Mouse (Mus musculus) stomach, embryonic 14.5 days (tissue): ENCODE data around the gene Cnst. TPM values are rescaled to one million over a fixed set of nuclear protein-coding genes. Genes with fewer than 3 reads are reported as not detected.

Experiments used
- ATAC-seq: fragments of 200-750 bp; cut with Nextera tagmentation; 2 replicates; pipeline ENCODE4 v1.8.0; 2017; ENCODE audit warnings: low read depth, moderate TSS enrichment; ENCODE audit not compliant: insufficient number of reproducible peaks, insufficient read depth, low FRiP score
- H3K27ac ChIP-seq: fragments of 300-500 bp; sonication (generic); 2 replicates; pipeline ENCODE4 v1.5.1; 2014; ENCODE audit warnings: mild to moderate bottlenecking, low read length, moderate library complexity, mixed read lengths
- H3K27me3 ChIP-seq: fragments of 300-500 bp; sonication (generic); 2 replicates; pipeline ENCODE4 v1.6.1; 2014; ENCODE audit warnings: low read length, control low read depth, mixed read lengths; ENCODE audit not compliant: control insufficient read depth, insufficient read depth
- H3K36me3 ChIP-seq: fragments of 300-500 bp; sonication (generic); 2 replicates; pipeline ENCODE4 v1.6.1; 2014; ENCODE audit warnings: mild to moderate bottlenecking, control low read depth, low read length, moderate library complexity, mixed read lengths; ENCODE audit not compliant: control insufficient read depth, insufficient read depth
- H3K4me1 ChIP-seq: fragments of 300-500 bp; sonication (generic); 2 replicates; pipeline ENCODE4 v1.6.1; 2014; ENCODE audit warnings: low read length, control low read depth, mixed read lengths; ENCODE audit not compliant: control insufficient read depth, insufficient read depth
- H3K4me2 ChIP-seq: fragments of 300-500 bp; sonication (generic); replicated peaks from 2 replicates; pipeline ENCODE4 v1.6.1; 2014; ENCODE audit warnings: low read depth, low read length, control low read depth
- H3K4me3 ChIP-seq: fragments of 300-500 bp; sonication (generic); 2 replicates; pipeline ENCODE4 v1.5.1; 2014; ENCODE audit warnings: low read depth, low read length, control low read depth
- H3K9ac ChIP-seq: fragments of 300-500 bp; sonication (generic); replicated peaks from 2 replicates; pipeline ENCODE4 v1.6.1; 2014; ENCODE audit warnings: low read depth, mild to moderate bottlenecking, control low read depth, low read length, moderate library complexity, mixed read lengths
- H3K9me3 ChIP-seq: fragments of 300-500 bp; sonication (generic); 2 replicates; pipeline ENCODE4 v1.6.1; 2016; ENCODE audit warnings: low read depth, low read length, control low read depth; ENCODE audit not compliant: control insufficient read depth
- WGBS: fragments of 180-500 bp; shearing (Covaris S2); extraction: QIAGEN DNeasy Blood & Tissue Kit; methylation state at CpG from one replicate; pipeline ENCODE4 v1.1.7; 2014; 5-methylcytosine and 5-hydroxymethylcytosine counted together
- polyA plus RNA-seq: library from polyadenylated mRNA; unstranded; fragments of >200 nt; fragmentation: Nextera tagmentation; extraction: Ambion mirVana; gene quantifications from 2 replicates; pipeline ENCODE4 v1.2.1, GENCODE M21; 2014

Gene Cnst
- polyA plus RNA-seq, 1 experiment from 2014 or later = 15.7 TPM

DNA sequence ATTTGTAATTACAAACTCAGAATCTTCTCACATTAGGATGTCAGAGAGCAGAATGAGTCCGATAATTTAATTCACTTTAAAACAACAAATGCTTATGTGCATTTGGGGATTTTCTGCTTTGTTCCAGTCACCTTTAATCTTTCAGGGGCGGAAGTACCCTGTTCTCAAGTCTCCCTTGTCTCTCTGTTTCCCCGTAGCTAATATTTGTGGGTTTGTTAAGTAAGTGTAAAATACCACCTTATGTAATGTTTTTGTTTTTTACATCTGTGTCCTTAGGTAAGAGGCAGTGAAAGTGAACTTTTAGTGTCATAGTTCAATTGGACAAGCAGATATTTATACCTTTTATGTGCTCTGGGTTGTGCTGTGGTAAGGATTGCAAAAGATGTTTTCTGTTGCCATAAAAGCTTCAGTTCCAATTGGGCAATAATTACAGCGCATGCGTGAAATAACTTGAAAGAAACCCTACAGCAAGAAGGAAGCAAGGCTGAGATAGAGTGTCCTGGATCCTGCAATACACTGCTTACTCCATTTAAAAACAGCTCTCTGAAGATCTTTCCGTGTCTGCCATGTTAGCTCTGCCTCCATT is 14.8 kb downstream of the Cnst start:
- Histone ChIP-seq H3K4me1 (no peaks in the 10 kb centered on the region), H3K9ac (no peak overlapping the region), H3K4me3 (no peak overlapping the region), H3K27me3 (no peaks in the 10 kb centered on the region), H3K36me3 (no peaks in the 10 kb centered on the region), H3K27ac (no peak overlapping the region), H3K4me2 (no peak overlapping the region), H3K9me3 (no peaks in the 10 kb centered on the region)
- ATAC-seq = no peak
- 91% methylated on average over 6 of the region's 6 CpGs for WGBS

DNA sequence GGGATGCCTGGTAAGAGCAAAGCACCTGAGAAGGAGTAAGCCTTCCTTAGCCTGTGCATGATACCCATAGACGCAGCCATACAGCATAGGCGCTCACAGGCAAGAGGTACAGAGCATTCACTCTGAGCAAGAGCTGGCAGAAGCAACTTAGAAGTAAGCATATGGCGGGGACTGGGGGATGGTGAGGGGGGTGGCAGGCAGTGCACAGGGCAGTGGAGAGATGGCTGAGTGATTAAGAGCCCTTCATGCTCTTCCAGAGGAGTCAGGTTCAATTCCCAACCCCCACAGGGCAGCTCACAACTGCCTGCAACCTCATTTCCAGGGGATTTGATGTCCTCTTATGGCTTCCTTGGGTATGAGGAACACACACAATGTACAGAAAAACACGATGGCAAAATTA is 17.0 kb downstream of the Cnst start:
- H3K9ac ChIP-seq = no peak overlapping the region
- no peak overlapping the region for H3K4me3 ChIP-seq
- H3K9me3 ChIP-seq = no peaks in the 10 kb centered on the region
- no peaks in the 10 kb centered on the region for H3K4me1 ChIP-seq
- no peaks in the 10 kb centered on the region for H3K27me3 ChIP-seq
- 78% methylated on average over 4 of the region's 4 CpGs for WGBS
- H3K36me3 ChIP-seq = no peaks in the 10 kb centered on the region
- H3K4me2 ChIP-seq = no peak overlapping the region
- no peak for ATAC-seq
- no peak overlapping the region for H3K27ac ChIP-seq

DNA sequence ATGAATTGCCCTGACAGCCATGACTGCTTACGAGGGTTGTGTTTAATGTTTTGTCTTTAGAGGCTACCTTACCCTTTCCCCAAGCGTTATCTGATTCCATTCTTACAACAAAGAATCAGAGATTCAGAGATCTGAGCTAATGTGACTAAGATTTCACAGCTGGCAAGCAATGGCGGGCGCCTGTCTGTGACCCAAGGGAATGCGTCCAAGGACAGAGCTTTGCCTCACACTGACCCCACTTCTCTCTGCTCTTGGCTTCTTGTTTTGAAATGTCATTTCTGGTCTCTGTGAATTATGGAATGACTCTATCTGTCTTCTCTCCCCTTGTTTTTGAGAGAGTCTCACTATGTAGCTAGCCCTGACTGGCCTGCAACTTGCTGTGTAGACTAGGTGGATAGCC is 17.8 kb downstream of the Cnst start:
- Histone ChIP-seq H3K4me2 (no peak overlapping the region), H3K9ac (no peak overlapping the region), H3K9me3 (no peaks in the 10 kb centered on the region), H3K4me3 (no peak overlapping the region), H3K27ac (no peak overlapping the region), H3K4me1 (no peaks in the 10 kb centered on the region), H3K27me3 (no peaks in the 10 kb centered on the region), H3K36me3 (no peaks in the 10 kb centered on the region)
- 67% methylated on average over 5 of the region's 5 CpGs for WGBS
- no peak for ATAC-seq

DNA sequence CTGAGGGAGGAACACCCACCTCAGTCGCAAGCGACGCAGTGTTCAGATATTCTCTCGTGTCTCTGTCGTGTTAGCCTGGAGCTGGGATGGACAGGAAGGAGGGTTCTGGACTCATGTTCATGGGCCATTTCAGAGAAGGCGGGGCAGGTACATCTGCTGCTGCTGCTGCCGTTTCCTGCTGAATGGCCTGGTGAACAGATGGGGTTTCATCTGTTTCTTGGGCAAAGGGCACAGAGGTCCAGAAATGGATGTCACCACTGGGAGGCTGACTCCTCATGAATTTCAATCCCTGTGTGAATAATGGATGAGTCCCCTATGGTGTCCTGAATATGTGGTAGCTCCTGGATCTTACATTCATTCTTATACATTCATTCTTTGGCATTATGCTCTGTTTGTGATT is 21.4 kb downstream of the Cnst start:
- ATAC-seq = no peak
- no peaks in the 10 kb centered on the region for H3K36me3 ChIP-seq
- H3K9ac ChIP-seq = no peak overlapping the region
- 66% methylated on average over 7 of the region's 7 CpGs for WGBS
- no peak overlapping the region for H3K27ac ChIP-seq
- H3K4me3 ChIP-seq = no peak overlapping the region
- no peak overlapping the region for H3K4me2 ChIP-seq
- H3K9me3 ChIP-seq = no peaks in the 10 kb centered on the region
- H3K4me1 ChIP-seq = 0 out of 2 replicates have a peak, but pooled peaks cover 3% of the 10 kb centered on the region
- no peaks in the 10 kb centered on the region for H3K27me3 ChIP-seq

DNA sequence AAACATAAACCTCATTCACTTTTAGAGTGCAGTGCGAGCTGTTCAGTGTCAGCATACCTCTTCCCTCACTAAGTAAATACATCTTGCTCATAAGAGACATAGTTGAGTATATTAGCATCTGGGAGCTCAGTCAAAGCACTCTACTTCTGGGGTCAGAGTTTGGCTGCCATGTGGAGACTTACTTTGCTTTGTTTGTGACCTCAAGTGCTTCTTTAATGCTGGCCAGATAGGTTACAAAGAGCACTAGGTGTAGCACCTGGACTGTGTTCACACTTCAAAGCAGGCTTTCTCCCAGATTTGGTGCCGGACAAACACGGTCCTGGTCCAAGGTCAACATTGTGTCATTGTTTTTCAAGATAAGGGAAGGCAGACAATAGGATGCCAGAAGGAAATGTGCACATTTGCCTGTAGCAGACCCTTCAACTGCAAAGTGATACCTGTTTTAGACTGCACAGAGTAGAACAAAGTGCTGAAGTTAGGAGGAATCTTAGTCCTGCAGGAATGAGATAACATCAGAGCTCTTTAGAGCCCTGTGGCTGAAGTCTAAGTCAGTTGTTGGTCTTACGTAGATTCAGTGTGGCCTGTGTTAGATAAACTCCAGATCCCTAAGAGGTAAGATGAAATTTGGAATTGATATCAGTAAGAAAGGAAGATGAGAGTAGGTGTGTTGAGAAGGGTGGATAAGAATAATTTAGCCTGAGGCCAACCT is 22.7 kb downstream of the Cnst start:
- Histone ChIP-seq H3K4me1 (0 out of 2 replicates have a peak, but pooled peaks cover 3% of the 10 kb centered on the region), H3K36me3 (no peaks in the 10 kb centered on the region), H3K9ac (no peak overlapping the region), H3K27ac (no peak overlapping the region), H3K4me2 (no peak overlapping the region), H3K4me3 (no peak overlapping the region), H3K27me3 (no peaks in the 10 kb centered on the region), H3K9me3 (no peaks in the 10 kb centered on the region)
- WGBS = 38% methylated on average over 4 of the region's 4 CpGs
- ATAC-seq = no peak

DNA sequence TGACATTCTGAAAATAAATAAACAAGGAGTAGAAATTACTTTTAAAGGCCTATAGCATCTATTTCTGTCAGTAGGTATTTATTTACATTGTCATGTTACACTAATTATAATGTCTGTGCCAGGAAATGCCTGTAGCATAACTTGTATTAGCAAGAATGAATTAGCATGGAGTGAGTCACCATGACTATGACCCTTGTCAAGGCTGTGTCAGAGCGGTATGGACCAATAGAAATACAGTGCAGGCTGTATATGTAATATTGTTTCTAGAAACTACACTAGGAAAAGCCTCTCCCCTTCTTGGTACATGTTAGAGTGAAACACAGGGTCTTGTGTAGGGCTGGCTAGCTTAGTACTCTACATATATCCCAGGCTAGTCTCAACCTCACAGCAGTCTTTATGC is 24.3 kb downstream of the Cnst start:
- ATAC-seq = no peak
- no peak overlapping the region for H3K27ac ChIP-seq

DNA sequence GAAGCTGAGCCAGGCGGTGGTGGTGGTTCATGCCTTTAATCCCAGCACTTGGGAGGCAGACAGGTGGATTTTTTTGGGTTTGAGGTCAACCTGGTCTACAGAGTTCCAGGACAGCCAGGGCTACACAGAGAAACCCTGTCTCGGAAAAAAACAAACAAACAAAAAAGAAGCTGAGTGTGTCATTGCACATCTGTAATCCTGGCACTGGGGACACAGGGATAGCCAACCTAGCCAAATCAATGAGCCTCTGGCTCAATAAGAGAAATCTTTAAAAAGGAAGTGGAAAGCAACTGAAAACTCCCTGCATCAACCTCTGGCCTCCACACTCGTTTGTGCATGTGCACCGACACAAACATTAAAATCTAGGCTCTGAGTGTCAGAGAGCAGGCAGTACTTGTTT is 25.5 kb downstream of the Cnst start:
- no peaks in the 10 kb centered on the region for H3K36me3 ChIP-seq
- no peak overlapping the region for H3K4me3 ChIP-seq
- no peak overlapping the region for H3K27ac ChIP-seq
- 0 out of 2 replicates have a peak, but pooled peaks cover 3% of the 10 kb centered on the region for H3K4me1 ChIP-seq
- no peaks in the 10 kb centered on the region for H3K27me3 ChIP-seq
- no peak overlapping the region for H3K9ac ChIP-seq
- 81% methylated on average over 4 of the region's 4 CpGs for WGBS
- no peak for ATAC-seq
- H3K4me2 ChIP-seq = no peak overlapping the region
- H3K9me3 ChIP-seq = no peaks in the 10 kb centered on the region

More for the DNA sequence above, 24.3 kb downstream of the Cnst start:
- Histone ChIP-seq H3K27me3 (no peaks in the 10 kb centered on the region), H3K4me1 (0 out of 2 replicates have a peak, but pooled peaks cover 3% of the 10 kb centered on the region), H3K36me3 (no peaks in the 10 kb centered on the region), H3K9me3 (no peaks in the 10 kb centered on the region), H3K4me3 (no peak overlapping the region), H3K4me2 (no peak overlapping the region), H3K9ac (no peak overlapping the region)
- 88% methylated on average over 1 of the region's 1 CpGs for WGBS

DNA sequence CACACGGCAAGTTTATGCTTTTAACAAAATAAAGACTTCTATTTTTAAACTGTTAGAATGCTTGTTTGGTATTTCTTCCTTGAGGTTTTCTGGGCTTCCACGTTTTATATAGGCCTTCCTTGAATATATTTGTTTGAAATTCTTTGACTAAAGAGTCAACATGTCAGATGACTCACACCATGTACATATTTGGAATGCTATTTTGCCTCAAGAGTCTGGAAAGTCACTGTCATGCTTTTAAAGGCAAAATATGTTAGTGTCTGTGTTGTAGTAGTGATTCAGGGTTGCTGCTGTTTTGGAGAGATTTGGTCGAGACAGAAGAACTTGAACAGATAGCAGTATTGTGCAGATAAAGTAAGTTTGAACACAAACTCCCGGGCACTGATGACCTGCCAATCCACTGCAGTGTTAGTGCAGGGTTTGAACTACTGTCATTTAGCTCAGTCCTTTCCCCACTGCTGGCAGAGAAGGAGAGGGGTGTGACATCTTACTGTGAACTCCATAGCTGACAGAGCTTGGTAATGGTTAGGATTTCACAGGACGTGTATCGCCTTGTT is 27.6 kb downstream of the Cnst start:
- 60% methylated on average over 6 of the region's 6 CpGs for WGBS
- Histone ChIP-seq H3K27ac (no peak overlapping the region), H3K36me3 (no peaks in the 10 kb centered on the region), H3K9me3 (no peaks in the 10 kb centered on the region), H3K4me2 (no peak overlapping the region), H3K27me3 (no peaks in the 10 kb centered on the region), H3K4me3 (no peak overlapping the region), H3K4me1 (0 out of 2 replicates have a peak, but pooled peaks cover 3% of the 10 kb centered on the region), H3K9ac (no peak overlapping the region)
- ATAC-seq = no peak
